Mouse (Mus musculus) G1E (cell line): ENCODE measurements at regions not wholly inside any gene's neighbourhood (a gene's known extent, or its start where the extent isn't known, plus 50 kb on each side); places are given as distances from the start of the nearest gene placed in this dataset.

Experiments
- ATAC-seq: 2 replicates; pipeline ENCODE4 v1.8.0; 2016; ENCODE audit warnings: mild to moderate bottlenecking; ENCODE audit not compliant: insufficient number of reproducible peaks, poor library complexity, low FRiP score, severe bottlenecking; ENCODE audit errors: extremely low read depth
- DNase-seq: peaks from one replicate; pipeline ENCODE4 v3.0.0; 2012; ENCODE audit warnings: low spot score
- H3K27me3 ChIP-seq: 2 replicates; pipeline ENCODE4 v1.6.1; 2012; ENCODE audit warnings: mild to moderate bottlenecking, low read length, inconsistent platforms; ENCODE audit not compliant: insufficient read depth
- H3K36me3 ChIP-seq: replicated peaks from 2 replicates; pipeline ENCODE3; 2012; ENCODE audit warnings: mild to moderate bottlenecking, inconsistent platforms
- H3K4me1 ChIP-seq: 2 replicates; pipeline ENCODE4 v1.6.1; 2012; ENCODE audit warnings: low read depth, low read length, inconsistent platforms, mixed read lengths; ENCODE audit not compliant: insufficient read depth
- H3K4me3 ChIP-seq: 2 replicates; pipeline ENCODE4 v1.5.1; 2012; ENCODE audit warnings: low read depth, mild to moderate bottlenecking, inconsistent platforms, low read length, moderate library complexity, mixed read lengths
- H3K9me3 ChIP-seq: replicated peaks from 2 replicates; pipeline ENCODE4 v1.6.1; 2012; ENCODE audit warnings: inconsistent platforms
- CTCF ChIP-seq: IDR thresholded peaks from 2 replicates; pipeline ENCODE4 v1.5.1; 2012; ENCODE audit warnings: low read depth, low read length, inconsistent platforms, mixed read lengths
- GATA1 ChIP-seq: IDR thresholded peaks from 2 replicates; pipeline ENCODE4 v1.6.1; 2012; ENCODE audit warnings: borderline replicate concordance, low read length, inconsistent platforms, mixed read lengths
- GATA2 ChIP-seq: IDR thresholded peaks from 2 replicates; pipeline ENCODE4 v1.6.1; 2012; ENCODE audit warnings: low read depth, low read length, inconsistent platforms, borderline replicate concordance
- POLR2AphosphoS5 ChIP-seq: IDR thresholded peaks from 2 replicates; pipeline ENCODE4 v1.6.1; 2012; ENCODE audit warnings: low read depth, low read length, inconsistent platforms; ENCODE audit not compliant: insufficient replicate concordance
- TAL1 ChIP-seq: conservative IDR thresholded peaks from 2 replicates; pipeline ENCODE4 v1.6.1; 2012; ENCODE audit warnings: low read depth, low read length, inconsistent platforms, mixed read lengths

DNA sequence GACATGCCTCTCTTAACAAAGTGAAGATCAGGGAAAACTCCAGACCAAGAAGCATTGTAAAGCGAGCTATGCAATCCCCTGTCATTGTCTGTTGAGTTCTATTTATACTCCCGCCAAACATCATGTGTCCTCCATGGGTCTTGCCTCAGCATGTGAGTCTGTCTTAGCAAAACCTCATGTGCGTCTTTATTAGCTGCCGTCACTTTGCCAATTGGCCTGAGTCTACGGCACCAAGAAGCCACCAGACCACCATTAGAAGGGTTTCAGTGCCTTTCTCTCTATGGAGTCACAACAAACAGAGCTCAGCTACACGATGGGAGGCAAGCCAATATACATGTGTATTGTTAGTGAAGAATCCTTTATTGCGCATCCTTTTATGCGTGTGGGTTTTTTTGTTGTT lies 658.6 kb upstream of the Kdm8 start:
- H3K4me3 ChIP-seq = no peak overlapping the region
- no peak for ATAC-seq
- DNase-seq = no peak
- peaks cover 35% of the 10 kb centered on the region for H3K9me3 ChIP-seq
- H3K4me1 ChIP-seq = no peaks in the 10 kb centered on the region
- H3K36me3 ChIP-seq = no peaks in the 10 kb centered on the region
- no peaks in the 10 kb centered on the region for H3K27me3 ChIP-seq
- TF ChIP-seq POLR2AphosphoS5 (no peak), GATA1 (no peak), CTCF (no peak), GATA2 (no peak), TAL1 (no peak)

- Histone ChIP-seq H3K27me3 (no peaks in the 10 kb centered on the region), H3K4me3 (no peak overlapping the region), H3K4me1 (no peaks in the 10 kb centered on the region), H3K9me3 (peaks cover 30% of the 10 kb centered on the region), H3K36me3 (no peaks in the 10 kb centered on the region)
- no peak for DNase-seq
- no peak for TF ChIP-seq GATA1
- TF ChIP-seq POLR2AphosphoS5 = no peak
- no peak for TF ChIP-seq CTCF
- no peak for TF ChIP-seq TAL1
- TF ChIP-seq GATA2 = no peak
- ATAC-seq = no peak
These were observed 655.7 kb upstream of the Kdm8 start for GRCm38 (mm10) chr7:124788781-124789180.

GRCm38 (mm10) chr7:124803101-124803500 lies 641.4 kb upstream of the Kdm8 start:
- DNase-seq = no peak
- ATAC-seq = no peak
- Histone ChIP-seq H3K9me3 (peaks cover 26% of the 10 kb centered on the region), H3K36me3 (no peaks in the 10 kb centered on the region), H3K4me1 (no peaks in the 10 kb centered on the region), H3K27me3 (no peaks in the 10 kb centered on the region), H3K4me3 (no peak overlapping the region)
- no peak for TF ChIP-seq CTCF
- TF ChIP-seq POLR2AphosphoS5 = no peak
- no peak for TF ChIP-seq GATA1
- no peak for TF ChIP-seq GATA2
- TF ChIP-seq TAL1 = no peak

- ATAC-seq = no peak
- no peaks in the 10 kb centered on the region for H3K36me3 ChIP-seq
- no peak overlapping the region for H3K4me3 ChIP-seq
- peaks cover 49% of the 10 kb centered on the region for H3K9me3 ChIP-seq
- H3K27me3 ChIP-seq = no peaks in the 10 kb centered on the region
- no peaks in the 10 kb centered on the region for H3K4me1 ChIP-seq
- TF ChIP-seq TAL1 = no peak
- no peak for TF ChIP-seq GATA2
- TF ChIP-seq CTCF = no peak
- no peak for TF ChIP-seq POLR2AphosphoS5
- no peak for TF ChIP-seq GATA1
- DNase-seq = no peak
These were observed 609.8 kb upstream of the Kdm8 start for GRCm38 (mm10) chr7:124834692-124835091.

- DNase-seq (no peak), ATAC-seq (no peak)
- Histone ChIP-seq H3K4me1 (no peaks in the 10 kb centered on the region), H3K36me3 (no peaks in the 10 kb centered on the region), H3K4me3 (no peak overlapping the region), H3K27me3 (no peaks in the 10 kb centered on the region), H3K9me3 (peaks cover 47% of the 10 kb centered on the region)
- TF ChIP-seq POLR2AphosphoS5 (no peak), GATA1 (no peak), GATA2 (no peak), CTCF (no peak), TAL1 (no peak)
These were observed 607.9 kb upstream of the Kdm8 start for GRCm38 (mm10) chr7:124836531-124836930.

GRCm38 (mm10) chr7:124855056-124855455 lies 589.4 kb upstream of the Kdm8 start:
- no peak for ATAC-seq
- Histone ChIP-seq H3K36me3 (no peaks in the 10 kb centered on the region), H3K4me3 (no peak overlapping the region), H3K9me3 (peaks cover 16% of the 10 kb centered on the region), H3K27me3 (no peaks in the 10 kb centered on the region), H3K4me1 (no peaks in the 10 kb centered on the region)
- no peak for DNase-seq
- no peak for TF ChIP-seq CTCF
- no peak for TF ChIP-seq GATA2
- no peak for TF ChIP-seq TAL1
- TF ChIP-seq POLR2AphosphoS5 = no peak
- TF ChIP-seq GATA1 = no peak
